Mouse (Mus musculus) myocyte (in vitro differentiated cells): ENCODE measurements around the gene Ttc33.

Source experiments
- CEBPB ChIP-seq: IDR thresholded peaks from 2 replicates; pipeline ENCODE4 v1.6.1; 2011; ENCODE audit warnings: mild to moderate bottlenecking, moderate library complexity; ENCODE audit not compliant: poor library complexity, insufficient read depth, severe bottlenecking
- E2F4 ChIP-seq: IDR thresholded peaks from one replicate; pipeline ENCODE4 v1.6.1; 2011; ENCODE audit warnings: mild to moderate bottlenecking, control low read depth, moderate library complexity; ENCODE audit not compliant: insufficient read depth
- MAX ChIP-seq: IDR thresholded peaks from one replicate; pipeline ENCODE4 v1.6.1; 2011; ENCODE audit warnings: low read depth, mild to moderate bottlenecking, control low read depth
- MYOD1 ChIP-seq, 3 experiments: IDR thresholded peaks; one replicate each; pipeline ENCODE4 v1.6.1; 2011; ENCODE audit warnings: control low read depth in 2 of 3, low read depth in 2 of 3, mild to moderate bottlenecking in 2 of 3, moderate library complexity in 1 of 3; ENCODE audit not compliant: insufficient read length in 2 of 3, control insufficient read depth in 1 of 3
- MYOG ChIP-seq, 3 experiments: IDR thresholded peaks; one replicate each; pipeline ENCODE4 v1.6.1; 2011; ENCODE audit warnings: control low read depth in 2 of 3, low read depth in 2 of 3, mild to moderate bottlenecking in 2 of 3; ENCODE audit not compliant: insufficient read length in 2 of 3, control insufficient read depth in 1 of 3, insufficient read depth in 1 of 3
- POLR2A ChIP-seq: IDR thresholded peaks from one replicate; pipeline ENCODE4 v1.6.1; 2011; ENCODE audit warnings: low read depth, mild to moderate bottlenecking, control low read depth, moderate library complexity; ENCODE audit not compliant: insufficient read length
- POLR2AphosphoS2 ChIP-seq: IDR thresholded peaks from one replicate; pipeline ENCODE4 v1.6.1; 2011; ENCODE audit warnings: low read depth, control low read depth; ENCODE audit not compliant: insufficient read length
- REST ChIP-seq: IDR thresholded peaks from one replicate; pipeline ENCODE4 v1.6.1; 2011; ENCODE audit warnings: mild to moderate bottlenecking, control low read depth, moderate library complexity; ENCODE audit not compliant: insufficient read depth, insufficient read length
- SRF ChIP-seq: IDR thresholded peaks from one replicate; pipeline ENCODE4 v1.6.1; 2011; ENCODE audit warnings: low read depth; ENCODE audit not compliant: control insufficient read depth, insufficient read length
- TCF12 ChIP-seq: IDR thresholded peaks from one replicate; pipeline ENCODE4 v1.6.1; 2011; ENCODE audit warnings: mild to moderate bottlenecking, control low read depth; ENCODE audit not compliant: poor library complexity, insufficient read depth, severe bottlenecking
- TCF3 ChIP-seq: IDR thresholded peaks from one replicate; pipeline ENCODE4 v1.6.1; 2011; ENCODE audit warnings: low read depth, control low read depth; ENCODE audit not compliant: insufficient read length
- USF1 ChIP-seq: IDR thresholded peaks from one replicate; pipeline ENCODE4 v1.6.1; 2011; ENCODE audit warnings: low read depth, mild to moderate bottlenecking, control low read depth, moderate library complexity

GRCm38 (mm10) chr15:5262095-5262667 lies 76.9 kb downstream of the Ttc33 start:
- TF ChIP-seq MYOD1 (IDR thresholded peaks at IDR 0.05; ENCODE audit: control insufficient read depth in 1 of 3, insufficient read length in 2 of 3, low read depth in 2 of 3) (no peak), USF1 (no peak), E2F4 (no peak), TCF3 (no peak), POLR2A (no peak), SRF (no peak), MAX (no peak), REST (no peak), MYOG (IDR thresholded peaks at IDR 0.05; ENCODE audit: control insufficient read depth in 1 of 3, insufficient read depth in 1 of 3, insufficient read length in 2 of 3, low read depth in 2 of 3) (no peak), POLR2AphosphoS2 (no peak), TCF12 (no peak), CEBPB (no peak)
